Mouse (Mus musculus) MEL (cell line): Measurements from ENCODE around the gene Vat1. TPM values are rescaled to one million over a fixed set of nuclear protein-coding genes. Genes with fewer than 3 reads are reported as not detected.

Source experiments
- DNase-seq: peaks from one replicate; pipeline ENCODE4 v3.0.0; 2011; ENCODE audit warnings: low read depth, low spot score
- H3K27ac ChIP-seq: 2 replicates; pipeline ENCODE4 v1.5.1; 2012; ENCODE audit warnings: low read depth, mild to moderate bottlenecking, control low read depth, low read length, moderate library complexity; ENCODE audit not compliant: control insufficient read depth
- H3K27me3 ChIP-seq, 2 experiments: fragments of 150-350 bp in 1 of 2; sonication (generic) in 1 of 2; 2 replicates each; pipeline ENCODE4 v1.6.1; 2012; ENCODE audit warnings: low read length in 2 of 2, mild to moderate bottlenecking in 2 of 2, improper control_type of control experiment in 1 of 2, moderate library complexity in 1 of 2; ENCODE audit not compliant: insufficient read depth in 2 of 2, control insufficient read depth in 1 of 2
- H3K36me3 ChIP-seq, 2 experiments: 2 replicates each; pipeline ENCODE4 v1.6.1; 2012 to 2014; ENCODE audit warnings: low read length in 2 of 2, improper control_type of control experiment in 1 of 2, inconsistent platforms in 1 of 2, mild to moderate bottlenecking in 1 of 2; ENCODE audit not compliant: insufficient read depth in 2 of 2, control insufficient read depth in 1 of 2
- H3K4me1 ChIP-seq, 2 experiments: fragments of 150-350 bp in 1 of 2; sonication (generic) in 1 of 2; 2 replicates each; pipeline ENCODE4 v1.6.1; 2012; ENCODE audit warnings: low read length in 2 of 2, improper control_type of control experiment in 1 of 2, mild to moderate bottlenecking in 1 of 2; ENCODE audit not compliant: insufficient read depth in 2 of 2, control insufficient read depth in 1 of 2
- H3K4me3 ChIP-seq, 2 experiments: fragments of 150-350 bp in 1 of 2; sonication (generic) in 1 of 2; 2 replicates each; pipeline ENCODE4 v1.5.1; 2012; ENCODE audit warnings: low read depth in 2 of 2, low read length in 2 of 2, mild to moderate bottlenecking in 2 of 2, moderate library complexity in 2 of 2, control low read depth in 1 of 2, improper control_type of control experiment in 1 of 2; ENCODE audit not compliant: control insufficient read depth in 1 of 2, insufficient read depth in 1 of 2
- H3K79me2 ChIP-seq: 2 replicates; pipeline ENCODE4 v1.6.1; 2012; ENCODE audit warnings: mild to moderate bottlenecking, low read length, moderate library complexity; ENCODE audit not compliant: control insufficient read depth, poor library complexity, insufficient read depth
- H3K9ac ChIP-seq: 2 replicates; pipeline ENCODE4 v1.6.1; 2012; ENCODE audit warnings: low read depth, mild to moderate bottlenecking, control low read depth, low read length, moderate library complexity; ENCODE audit not compliant: control insufficient read depth, poor library complexity, severe bottlenecking
- H3K9me3 ChIP-seq: fragments of 150-350 bp; sonication (generic); replicated peaks from 2 replicates; pipeline ENCODE4 v1.6.1; 2012; ENCODE audit warnings: mild to moderate bottlenecking, low read length, improper control_type of control experiment, moderate library complexity; ENCODE audit not compliant: insufficient read depth
- BHLHE40 ChIP-seq: IDR thresholded peaks from 2 replicates; pipeline ENCODE4 v1.6.1; 2012; ENCODE audit warnings: low read depth, mild to moderate bottlenecking, inconsistent platforms, low read length, improper control_type of control experiment, borderline replicate concordance
- CHD1 ChIP-seq: IDR thresholded peaks from 2 replicates; pipeline ENCODE4 v1.6.1; 2012; ENCODE audit warnings: low read depth, mild to moderate bottlenecking, inconsistent platforms, low read length, improper control_type of control experiment
- CHD2 ChIP-seq: IDR thresholded peaks from 2 replicates; pipeline ENCODE4 v1.6.1; 2011; ENCODE audit warnings: low read length, improper control_type of control experiment
- CTCF ChIP-seq, 3 experiments: IDR thresholded peaks in 2 of 3; conservative IDR thresholded peaks in 1 of 3; 2 replicates each; pipeline ENCODE4 v1.5.1; 2011 to 2012; ENCODE audit warnings: low read length in 3 of 3, low read depth in 2 of 3, mild to moderate bottlenecking in 2 of 3, improper control_type of control experiment in 1 of 3, inconsistent platforms in 1 of 3, mixed read lengths in 1 of 3, moderate library complexity in 1 of 3; ENCODE audit not compliant: control insufficient read depth in 1 of 3, insufficient read depth in 1 of 3, poor library complexity in 1 of 3, severe bottlenecking in 1 of 3
- E2F4 ChIP-seq: IDR thresholded peaks from 2 replicates; pipeline ENCODE4 v1.6.1; 2011; ENCODE audit warnings: low read depth, low read length, improper control_type of control experiment, borderline replicate concordance
- ELF1 ChIP-seq: IDR thresholded peaks from 2 replicates; pipeline ENCODE4 v1.6.1; 2014; ENCODE audit warnings: low read depth, mild to moderate bottlenecking, inconsistent platforms, low read length, improper control_type of control experiment, moderate library complexity
- EP300 ChIP-seq, 2 experiments: IDR thresholded peaks; 2 replicates each; pipeline ENCODE4 v1.6.1; 2011; ENCODE audit warnings: improper control_type of control experiment in 2 of 2, low read length in 2 of 2, low read depth in 1 of 2, mild to moderate bottlenecking in 1 of 2
- GABPA ChIP-seq: IDR thresholded peaks from 2 replicates; pipeline ENCODE4 v1.6.1; 2012; ENCODE audit warnings: low read depth, mild to moderate bottlenecking, inconsistent platforms, low read length, improper control_type of control experiment, moderate library complexity
- GATA1 ChIP-seq: IDR thresholded peaks from 2 replicates; pipeline ENCODE4 v1.6.1; 2011; ENCODE audit warnings: low read depth, low read length, improper control_type of control experiment
- HCFC1 ChIP-seq: IDR thresholded peaks from 2 replicates; pipeline ENCODE4 v1.6.1; 2012; ENCODE audit warnings: low read depth, mild to moderate bottlenecking, inconsistent platforms, low read length, improper control_type of control experiment, moderate library complexity
- KAT2A ChIP-seq: conservative IDR thresholded peaks from 2 replicates; pipeline ENCODE4 v1.6.1; 2012; ENCODE audit warnings: low read depth, low read length, improper control_type of control experiment, inconsistent platforms
- MAFK ChIP-seq: IDR thresholded peaks from 2 replicates; pipeline ENCODE4 v1.6.1; 2011; ENCODE audit warnings: low read depth, mild to moderate bottlenecking, low read length, improper control_type of control experiment, borderline replicate concordance
- MEF2A ChIP-seq: IDR thresholded peaks from 2 replicates; pipeline ENCODE4 v1.6.1; 2014; ENCODE audit warnings: low read depth, mild to moderate bottlenecking, inconsistent platforms, low read length, improper control_type of control experiment; ENCODE audit not compliant: poor library complexity, insufficient replicate concordance, severe bottlenecking; ENCODE audit errors: extremely low read depth
- MXI1 ChIP-seq: IDR thresholded peaks from 2 replicates; pipeline ENCODE4 v1.6.1; 2011; ENCODE audit warnings: mild to moderate bottlenecking, low read depth, low read length, improper control_type of control experiment
- NRF1 ChIP-seq: IDR thresholded peaks from 2 replicates; pipeline ENCODE4 v1.6.1; 2014; ENCODE audit warnings: low read depth, mild to moderate bottlenecking, inconsistent platforms, low read length, improper control_type of control experiment, moderate library complexity; ENCODE audit not compliant: poor library complexity, insufficient read depth, severe bottlenecking
- POLR2A ChIP-seq, 2 experiments: IDR thresholded peaks; 2 replicates each; pipeline ENCODE4 v1.6.1; 2011 to 2012; ENCODE audit warnings: low read length in 2 of 2, mild to moderate bottlenecking in 2 of 2, control low read depth in 1 of 2, improper control_type of control experiment in 1 of 2, low read depth in 1 of 2, moderate library complexity in 1 of 2; ENCODE audit not compliant: control insufficient read depth in 1 of 2, insufficient read depth in 1 of 2, poor library complexity in 1 of 2
- POLR2AphosphoS2 ChIP-seq: IDR thresholded peaks from 2 replicates; pipeline ENCODE4 v1.6.1; 2011; ENCODE audit warnings: low read length, improper control_type of control experiment
- RAD21 ChIP-seq: IDR thresholded peaks from 2 replicates; pipeline ENCODE4 v1.6.1; 2011; ENCODE audit warnings: mild to moderate bottlenecking, low read depth, low read length, improper control_type of control experiment
- RCOR1 ChIP-seq: IDR thresholded peaks from 2 replicates; pipeline ENCODE4 v1.6.1; 2012; ENCODE audit warnings: low read depth, mild to moderate bottlenecking, inconsistent platforms, low read length, improper control_type of control experiment
- SIN3A ChIP-seq: IDR thresholded peaks from 2 replicates; pipeline ENCODE4 v1.6.1; 2012; ENCODE audit warnings: low read length, improper control_type of control experiment, inconsistent platforms
- SMC3 ChIP-seq: IDR thresholded peaks from 2 replicates; pipeline ENCODE4 v1.6.1; 2011; ENCODE audit warnings: low read depth, low read length, improper control_type of control experiment
- TCF12 ChIP-seq: IDR thresholded peaks from 2 replicates; pipeline ENCODE4 v1.6.1; 2014; ENCODE audit warnings: low read depth, mild to moderate bottlenecking, inconsistent platforms, low read length, improper control_type of control experiment, moderate library complexity
- ZC3H11A ChIP-seq: IDR thresholded peaks from 2 replicates; pipeline ENCODE4 v1.6.1; 2012; ENCODE audit warnings: low read depth, mild to moderate bottlenecking, inconsistent platforms, low read length, improper control_type of control experiment
- polyA plus RNA-seq, 2 experiments: library from polyadenylated mRNA; stranded (reverse) in 1 of 2; unstranded in 1 of 2; fragments of >175 nt in 1 of 2; fragments of >200 nt in 1 of 2; gene quantifications; 2 replicates each; pipeline versions ENCODE4 v1.2.1 to v1.2.4; 2012; ENCODE audit warnings: low replicate concordance in 2 of 2, low read depth in 1 of 2; ENCODE audit not compliant: insufficient read length in 2 of 2, insufficient read depth in 1 of 2, missing spikeins in 1 of 2
- total RNA-seq: library from RNA; depleted of rRNA; stranded (reverse); fragments of 300-350 nt; gene quantifications from 2 replicates; pipeline ENCODE4 v1.2.3, GENCODE M21; 2012

Gene Vat1
- total and polyA plus RNA-seq, 3 experiments = 43.9 to 125 TPM; not detected in 1

- TF ChIP-seq MXI1 (peak; percentile 96), RCOR1 (no peak), MEF2A (no peak), BHLHE40 (no peak), HCFC1 (peak; percentile 72), MAFK (no peak), POLR2AphosphoS2 (no peak), GATA1 (peak; percentile 14), CTCF (IDR thresholded peaks at IDR 0.05 in 2 of 3, conservative IDR thresholded peaks at IDR 0.05 in 1 of 3; ENCODE audit: control insufficient read depth in 1 of 3, insufficient read depth in 1 of 3, low read depth in 2 of 3, low read length in 3 of 3, poor library complexity in 1 of 3, severe bottlenecking in 1 of 3) (no peak), GABPA (no peak), E2F4 (no peak), SIN3A (peak; percentile 95)
These were observed 45.9 kb downstream of the Vat1 start (continued) for GRCm38 (mm10) chr11:101420148-101420547.

GRCm38 (mm10) chr11:101419610-101420009 lies 46.4 kb downstream of the Vat1 start:
- H3K27ac ChIP-seq = peak overlapping the region; percentile 17; the same call in 1 of the 2 replicates
- no peaks in the 10 kb centered on the region for H3K27me3 ChIP-seq
- H3K9ac ChIP-seq = no peak overlapping the region
- H3K36me3 ChIP-seq = peaks cover 0 to 22% of the 10 kb centered on the region in 2 experiments; a peak in 3 of 4 replicates
- peaks cover 12% of the 10 kb centered on the region for H3K79me2 ChIP-seq
- DNase-seq = peak; percentile 61
- TF ChIP-seq CTCF (IDR thresholded peaks at IDR 0.05 in 2 of 3, conservative IDR thresholded peaks at IDR 0.05 in 1 of 3; ENCODE audit: control insufficient read depth in 1 of 3, insufficient read depth in 1 of 3, low read depth in 2 of 3, low read length in 3 of 3, poor library complexity in 1 of 3, severe bottlenecking in 1 of 3) (peak; percentile 22 to 52 (median 41)), SMC3 (peak; percentile 41), POLR2A (IDR thresholded peaks at IDR 0.05; ENCODE audit: control insufficient read depth in 1 of 2, insufficient read depth in 1 of 2, low read depth in 1 of 2, low read length in 2 of 2, poor library complexity in 1 of 2) (no peak)
- H3K4me3 ChIP-seq = no peak overlapping the region
- H3K9me3 ChIP-seq = no peaks in the 10 kb centered on the region
- peaks cover 12 to 17% of the 10 kb centered on the region in 2 experiments for H3K4me1 ChIP-seq

GRCm38 (mm10) chr11:101418991-101419390 lies 47.0 kb downstream of the Vat1 start:
- H3K79me2 ChIP-seq = peaks cover 12% of the 10 kb centered on the region
- H3K4me1 ChIP-seq = peaks cover 12 to 14% of the 10 kb centered on the region in 2 experiments
- no peak overlapping the region for H3K4me3 ChIP-seq
- no peak overlapping the region for H3K27ac ChIP-seq
- no peak overlapping the region for H3K9ac ChIP-seq
- no peaks in the 10 kb centered on the region for H3K9me3 ChIP-seq
- no peaks in the 10 kb centered on the region for H3K27me3 ChIP-seq
- TF ChIP-seq CHD2 (no peak), CHD1 (no peak), RCOR1 (no peak), KAT2A (no peak), HCFC1 (no peak), SMC3 (no peak), ELF1 (no peak), RAD21 (no peak), BHLHE40 (no peak), ZC3H11A (no peak), SIN3A (no peak), TCF12 (no peak), NRF1 (no peak), POLR2A (IDR thresholded peaks at IDR 0.05; ENCODE audit: control insufficient read depth in 1 of 2, insufficient read depth in 1 of 2, low read depth in 1 of 2, low read length in 2 of 2, poor library complexity in 1 of 2) (no peak), EP300 (IDR thresholded peaks at IDR 0.05; ENCODE audit: low read depth in 1 of 2, low read length in 2 of 2) (no peak), MXI1 (no peak)
- H3K36me3 ChIP-seq = peaks cover 2 to 22% of the 10 kb centered on the region in 2 experiments
- DNase-seq = no peak
